Comparison of ENCODE assay signal across 10 mouse cellular contexts in the genomic region with DNA sequence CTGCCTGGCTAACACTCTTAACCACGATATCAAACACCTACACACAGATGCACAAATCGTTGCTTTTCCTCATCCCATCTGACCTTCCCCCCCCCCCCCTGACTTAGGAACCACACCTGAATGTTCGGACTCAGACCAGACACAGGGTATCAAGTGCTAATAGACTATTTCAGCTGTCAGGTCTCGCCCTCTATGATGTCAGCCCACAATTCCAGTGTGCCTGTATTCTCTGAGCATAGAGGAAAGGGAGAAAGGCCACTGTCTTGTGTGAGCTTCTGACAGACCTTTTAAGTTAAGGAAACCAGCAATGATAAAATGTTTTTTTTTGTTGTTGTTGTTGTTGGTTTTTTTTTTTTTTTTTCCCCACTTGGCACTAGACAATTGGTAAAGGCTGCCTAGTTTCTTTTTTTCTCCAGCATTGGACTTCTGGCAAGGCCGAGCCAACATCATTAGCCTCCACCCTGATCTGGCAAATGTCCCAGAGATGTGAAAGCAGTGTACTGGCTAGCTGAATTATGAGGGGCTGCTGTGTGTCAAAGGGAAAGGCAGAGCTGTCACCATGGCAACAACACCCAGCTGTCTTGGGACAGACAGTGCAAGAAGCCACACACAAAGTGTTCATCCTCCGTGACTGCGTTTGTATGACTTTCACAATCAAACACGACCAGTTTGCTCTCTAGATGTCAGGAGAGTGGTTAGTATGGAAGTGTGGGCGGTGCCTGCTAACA. TPM values are rescaled to one million over a fixed set of nuclear protein-coding genes. Genes with fewer than 3 reads are reported as not detected.
DNase-seq lines count a peak whose midpoint lies in the region; ATAC-seq and TF ChIP-seq lines count a peak whose summit lies in the region.
"Had no signal": no experiment of that assay in that cellular context is flagged by ENCODE, and none has a peak within 500 bp of the region (broad histone marks: within the 10 kb centered on the region; RNA-seq: fewer than 3 reads in every experiment).

No protein-coding gene starts in this region.

- no peak for TF ChIP-seq RAD21 in CH12.LX (IDR thresholded peaks at IDR 0.05; ENCODE audit: low read depth, low read length)

- 38% methylated on average over 9 of the region's 9 CpGs for WGBS in forebrain, embryonic 13.5 days
- WGBS in heart, embryonic 14.5 days, result 44% methylated on average over 9 of the region's 9 CpGs
- 43% methylated on average over 9 of the region's 9 CpGs for WGBS in kidney, embryonic 15.5 days
- WGBS in liver, postnatal 0 days (ENCODE audit: insufficient replicate concordance), result 60% methylated on average over 9 of the region's 9 CpGs
- WGBS in neural tube, embryonic 15.5 days, result 27% methylated on average over 9 of the region's 9 CpGs

- no peaks in the 10 kb centered on the region for H3K79me2 ChIP-seq in CH12.LX (replicated peaks; ENCODE audit: control insufficient read depth, extremely low read depth, insufficient read depth, poor library complexity, severe bottlenecking)

- no peak overlapping the region for H3K4me3 ChIP-seq in CH12.LX (replicated peaks in 1 of 3; ENCODE audit: low read depth in 2 of 3, low read length in 2 of 3, poor library complexity in 1 of 3)
- H3K4me3 ChIP-seq in forebrain, embryonic 13.5 days, result no peak overlapping the region
- 0 out of 4 replicates have a peak overlapping the region, but pooled peaks of 1 of the 2 experiments have one; percentile 7 for H3K4me3 ChIP-seq in heart, embryonic 14.5 days (ENCODE audit: control insufficient read depth in 1 of 2, insufficient read depth in 1 of 2, low read depth in 1 of 2, low read length in 2 of 2)
- no peak overlapping the region for H3K4me3 ChIP-seq in kidney, embryonic 15.5 days (replicated peaks)
- H3K4me3 ChIP-seq in liver, postnatal 0 days (ENCODE audit: low read depth, low read length), result no peak overlapping the region
- no peak overlapping the region; the same call in 1 of the 2 replicates for H3K4me3 ChIP-seq in neural tube, embryonic 15.5 days (replicated peaks)

- peak; percentile 14 for DNase-seq in CH12.LX (ENCODE audit: extremely low read depth)
- peak; percentile 38 for DNase-seq in adrenal gland, postnatal 25 days
- DNase-seq in liver, postnatal 0 days, result peak; percentile 32
- DNase-seq in c-Kit-positive CD71-positive TER-119-positive erythroid progenitor cells, embryonic 14.5 days (ENCODE audit: low spot score), result no peak

- no peaks in the 10 kb centered on the region for H3K36me3 ChIP-seq in CH12.LX (replicated peaks in 1 of 2; ENCODE audit: control insufficient read depth in 1 of 2, insufficient read depth in 1 of 2, low read length in 1 of 2)
- H3K36me3 ChIP-seq in forebrain, embryonic 13.5 days (ENCODE audit: poor library complexity, severe bottlenecking), result no peaks in the 10 kb centered on the region
- H3K36me3 ChIP-seq in heart, embryonic 14.5 days (ENCODE audit: control insufficient read depth, insufficient read depth, low read length), result no peaks in the 10 kb centered on the region
- no peaks in the 10 kb centered on the region for H3K36me3 ChIP-seq in kidney, embryonic 15.5 days
- H3K36me3 ChIP-seq in liver, postnatal 0 days (replicated peaks; ENCODE audit: insufficient read depth, low read length), result no peaks in the 10 kb centered on the region
- H3K36me3 ChIP-seq in neural tube, embryonic 15.5 days, result no peaks in the 10 kb centered on the region

- TF ChIP-seq POLR2A in CH12.LX (IDR thresholded peaks at IDR 0.05; ENCODE audit: low read depth, low read length), result no peak

- TF ChIP-seq EP300 in CH12.LX (IDR thresholded peaks at IDR 0.05; ENCODE audit: low read length), result no peak
- no peak for TF ChIP-seq EP300 in liver, postnatal 0 days (IDR thresholded peaks at IDR 0.05; ENCODE audit: low read depth)

- TF ChIP-seq CTCF in CH12.LX (conservative IDR thresholded peaks at IDR 0.05 in 1 of 2, IDR thresholded peaks at IDR 0.05 in 1 of 2; ENCODE audit: low read depth in 2 of 2, low read length in 2 of 2), result no peak
- TF ChIP-seq CTCF in liver, postnatal 0 days (IDR thresholded peaks at IDR 0.05; ENCODE audit: low read depth), result no peak

- H3K4me2 ChIP-seq in CH12.LX (ENCODE audit: insufficient read depth, low read depth, poor library complexity, severe bottlenecking), result no peak overlapping the region
- H3K4me2 ChIP-seq in forebrain, embryonic 13.5 days, result peak overlapping the region; percentile 37
- peak overlapping the region; percentile 47 for H3K4me2 ChIP-seq in heart, embryonic 14.5 days (ENCODE audit: low read length)
- peak overlapping the region; percentile 23 for H3K4me2 ChIP-seq in kidney, embryonic 15.5 days
- no peak overlapping the region for H3K4me2 ChIP-seq in liver, postnatal 0 days (ENCODE audit: low read depth, low read length)
- peak overlapping the region; percentile 47 for H3K4me2 ChIP-seq in neural tube, embryonic 15.5 days

- H3K27ac ChIP-seq in CH12.LX (ENCODE audit: insufficient read depth, low read depth), result no peak overlapping the region
- no peak overlapping the region; the same call in 1 of the 2 replicates for H3K27ac ChIP-seq in forebrain, embryonic 13.5 days
- no peak overlapping the region for H3K27ac ChIP-seq in heart, embryonic 14.5 days (replicated peaks in 1 of 2; ENCODE audit: control insufficient read depth in 1 of 2, insufficient read depth in 1 of 2, low read depth in 2 of 2, low read length in 2 of 2)
- H3K27ac ChIP-seq in kidney, embryonic 15.5 days, result no peak overlapping the region
- H3K27ac ChIP-seq in liver, postnatal 0 days (ENCODE audit: low read depth), result no peak overlapping the region
- peak overlapping the region; percentile 64 for H3K27ac ChIP-seq in neural tube, embryonic 15.5 days (replicated peaks)
- H3K27ac ChIP-seq: macrophage had no signal

- dilution Hi-C loops in CH12.LX (cut with MboI; ENCODE audit: extremely low pct_ligation_motif_present, extremely low pct_unique_long_range_greater_than_20kb, low sequenced_read_pairs), result no loop called here

- in situ Hi-C loops in CH12.LX (cut with MboI; ENCODE audit: low pct_ligation_motif_present, low pct_unique_long_range_greater_than_20kb, low sequenced_read_pairs), result no loop called here

- ATAC-seq in forebrain, embryonic 13.5 days, result peak; percentile 96
- peak; percentile 56; the same call in 1 of the 2 replicates for ATAC-seq in heart, embryonic 14.5 days (ENCODE audit: insufficient number of reproducible peaks, insufficient read depth, low FRiP score, low read depth)
- peak; percentile 83 for ATAC-seq in kidney, embryonic 15.5 days (replicated peaks; ENCODE audit: low FRiP score)
- no peak for ATAC-seq in liver, postnatal 0 days
- peak; percentile 95 for ATAC-seq in neural tube, embryonic 15.5 days (ENCODE audit: low FRiP score)

- peaks cover 3 to 4% of the 10 kb centered on the region in 2 experiments; a peak in 3 of 4 replicates for H3K4me1 ChIP-seq in CH12.LX (ENCODE audit: control insufficient read depth in 1 of 2, insufficient read depth in 2 of 2)
- H3K4me1 ChIP-seq in forebrain, embryonic 13.5 days, result peaks cover 15% of the 10 kb centered on the region
- H3K4me1 ChIP-seq in heart, embryonic 14.5 days (ENCODE audit: control insufficient read depth in 2 of 2, insufficient read depth in 2 of 2, low read length in 2 of 2), result peaks cover 0 to 7% of the 10 kb centered on the region in 2 experiments; a peak in 2 of 4 replicates
- H3K4me1 ChIP-seq in kidney, embryonic 15.5 days, result 0 out of 2 replicates have a peak, but pooled peaks cover 3% of the 10 kb centered on the region
- H3K4me1 ChIP-seq in liver, postnatal 0 days (ENCODE audit: insufficient read depth), result no peaks in the 10 kb centered on the region
- H3K4me1 ChIP-seq in neural tube, embryonic 15.5 days, result peaks cover 12% of the 10 kb centered on the region

- no peak overlapping the region for H3K9ac ChIP-seq in CH12.LX (ENCODE audit: insufficient read depth, low read depth)
- no peak overlapping the region for H3K9ac ChIP-seq in forebrain, embryonic 13.5 days
- peak overlapping the region; percentile 17; the same call in 1 of the 2 replicates for H3K9ac ChIP-seq in heart, embryonic 14.5 days (ENCODE audit: low read length)
- H3K9ac ChIP-seq in kidney, embryonic 15.5 days, result no peak overlapping the region
- no peak overlapping the region for H3K9ac ChIP-seq in liver, postnatal 0 days (replicated peaks)
- H3K9ac ChIP-seq in neural tube, embryonic 15.5 days (replicated peaks), result 0 out of 2 replicates have a peak overlapping the region, but pooled peaks have one; percentile 14

- H3K27me3 ChIP-seq in CH12.LX (replicated peaks), result no peaks in the 10 kb centered on the region
- H3K27me3 ChIP-seq in forebrain, embryonic 13.5 days, result no peaks in the 10 kb centered on the region
- H3K27me3 ChIP-seq in heart, embryonic 14.5 days (ENCODE audit: control insufficient read depth, insufficient read depth, low read length), result no peaks in the 10 kb centered on the region
- H3K27me3 ChIP-seq in kidney, embryonic 15.5 days, result no peaks in the 10 kb centered on the region
- no peaks in the 10 kb centered on the region for H3K27me3 ChIP-seq in liver, postnatal 0 days (ENCODE audit: insufficient read depth, low read length)
- no peaks in the 10 kb centered on the region for H3K27me3 ChIP-seq in neural tube, embryonic 15.5 days (replicated peaks)

- no peaks in the 10 kb centered on the region for H3K9me3 ChIP-seq in CH12.LX (replicated peaks; ENCODE audit: low read length)
- no peaks in the 10 kb centered on the region for H3K9me3 ChIP-seq in forebrain, embryonic 13.5 days (replicated peaks)
- H3K9me3 ChIP-seq in heart, embryonic 14.5 days (ENCODE audit: control insufficient read depth, low read length), result no peaks in the 10 kb centered on the region
- no peaks in the 10 kb centered on the region for H3K9me3 ChIP-seq in kidney, embryonic 15.5 days (replicated peaks)
- no peaks in the 10 kb centered on the region for H3K9me3 ChIP-seq in liver, postnatal 0 days (ENCODE audit: low read length)
- H3K9me3 ChIP-seq in neural tube, embryonic 15.5 days (replicated peaks), result no peaks in the 10 kb centered on the region

RNA-seq across cellular contexts. Expression of a gene that starts 46.0 kb away (rescaled TPM):
- total RNA-seq in CH12.LX (2012; rRNA removed), result not detected in 2 replicates
- not detected in 2 replicates for total RNA-seq in CH12.LX (2014; rRNA removed)
- not detected in 2 replicates for polyA plus RNA-seq in CH12.LX (2012; ENCODE audit: insufficient read length, low read depth)
- not detected in 2 replicates for total RNA-seq in adrenal gland, postnatal 25 days (2021)
- not detected in 2 replicates for polyA plus RNA-seq in forebrain, embryonic 13.5 days (2015; fragmentation: Nextera tagmentation; extraction: Ambion mirVana)
- not detected in 2 replicates for polyA plus RNA-seq in heart, embryonic 14.5 days (2014; fragmentation: Nextera tagmentation; extraction: Ambion mirVana)
- polyA plus RNA-seq in kidney, embryonic 15.5 days (2015; fragmentation: Nextera tagmentation; extraction: Ambion mirVana), result not detected in 2 replicates
- not detected in 2 replicates for polyA plus RNA-seq in liver, postnatal 0 days (2015; fragmentation: Nextera tagmentation; extraction: Ambion mirVana)
- not detected in 2 replicates for polyA plus RNA-seq in neural tube, embryonic 15.5 days (2015; fragmentation: Nextera tagmentation; extraction: Ambion mirVana)
- total RNA-seq: adrenal gland, postnatal 4 days had no signal
- polyA plus RNA-seq: macrophage had no signal

RNA-seq across cellular contexts. Expression of a gene that starts 49.4 kb away (rescaled TPM):
- total RNA-seq in CH12.LX (2012; rRNA removed), result 161 and 192 TPM in 2 replicates
- 412 and 424 TPM in 2 replicates for total RNA-seq in CH12.LX (2014; rRNA removed)
- polyA plus RNA-seq in CH12.LX (2012; ENCODE audit: insufficient read length, low read depth), result 254 and 275 TPM in 2 replicates
- 23.9 and 27.7 TPM in 2 replicates for total RNA-seq in adrenal gland, postnatal 25 days (2021)
- 399 and 418 TPM in 2 replicates for polyA plus RNA-seq in forebrain, embryonic 13.5 days (2015; fragmentation: Nextera tagmentation; extraction: Ambion mirVana)
- 225 and 227 TPM in 2 replicates for polyA plus RNA-seq in heart, embryonic 14.5 days (2014; fragmentation: Nextera tagmentation; extraction: Ambion mirVana)
- polyA plus RNA-seq in kidney, embryonic 15.5 days (2015; fragmentation: Nextera tagmentation; extraction: Ambion mirVana), result 221 and 225 TPM in 2 replicates
- polyA plus RNA-seq in liver, postnatal 0 days (2015; fragmentation: Nextera tagmentation; extraction: Ambion mirVana), result 27.9 and 29.6 TPM in 2 replicates
- 346 and 378 TPM in 2 replicates for polyA plus RNA-seq in neural tube, embryonic 15.5 days (2015; fragmentation: Nextera tagmentation; extraction: Ambion mirVana)

RNA-seq across cellular contexts. Expression of a gene that starts 50.3 kb away (rescaled TPM):
- 13.8 and 14.8 TPM in 2 replicates for total RNA-seq in CH12.LX (2012; rRNA removed)
- 19.1 and 20.9 TPM in 2 replicates for total RNA-seq in CH12.LX (2014; rRNA removed)
- polyA plus RNA-seq in CH12.LX (2012; ENCODE audit: insufficient read length, low read depth), result 16.7 and 16.8 TPM in 2 replicates
- total RNA-seq in adrenal gland, postnatal 25 days (2021), result 33.2 and 50.7 TPM in 2 replicates
- 41.4 and 42.5 TPM in 2 replicates for polyA plus RNA-seq in forebrain, embryonic 13.5 days (2015; fragmentation: Nextera tagmentation; extraction: Ambion mirVana)
- 29.3 and 33.3 TPM in 2 replicates for polyA plus RNA-seq in heart, embryonic 14.5 days (2014; fragmentation: Nextera tagmentation; extraction: Ambion mirVana)
- 36.3 and 36.9 TPM in 2 replicates for polyA plus RNA-seq in kidney, embryonic 15.5 days (2015; fragmentation: Nextera tagmentation; extraction: Ambion mirVana)
- polyA plus RNA-seq in liver, postnatal 0 days (2015; fragmentation: Nextera tagmentation; extraction: Ambion mirVana), result 5.9 and 6.4 TPM in 2 replicates
- 73.9 and 80.3 TPM in 2 replicates for polyA plus RNA-seq in neural tube, embryonic 15.5 days (2015; fragmentation: Nextera tagmentation; extraction: Ambion mirVana)

Comparison
In these comparisons a context has a peak if more than half of its experiments do, and no peak if none do; other contexts are left out.
1. H3K4me2 ChIP-seq: peak in forebrain, embryonic 13.5 days (single experiment), heart, embryonic 14.5 days (single experiment), kidney, embryonic 15.5 days (single experiment) and neural tube, embryonic 15.5 days (single experiment); none in CH12.LX (single experiment) and liver, postnatal 0 days (single experiment).
2. H3K9ac ChIP-seq: peak in heart, embryonic 14.5 days (single experiment) and neural tube, embryonic 15.5 days (single experiment); none in CH12.LX (single experiment), forebrain, embryonic 13.5 days (single experiment), kidney, embryonic 15.5 days (single experiment) and liver, postnatal 0 days (single experiment).